Comparison of ENCODE assay signal across 10 mouse cellular contexts in genomic region chr12:69229251-69229650, GRCm38 (mm10). TPM values are rescaled to one million over a fixed set of nuclear protein-coding genes. Genes with fewer than 3 reads are reported as not detected.
A peak's percentile ranks its signal among the peaks of the same experiment; 100 is the strongest.
DNase-seq lines count a peak whose midpoint lies in the region; ATAC-seq and TF ChIP-seq lines count a peak whose summit lies in the region.
"Had no signal": no experiment of that assay in that cellular context is flagged by ENCODE, and none has a peak within 500 bp of the region (broad histone marks: within the 10 kb centered on the region; RNA-seq: fewer than 3 reads in every experiment).

No protein-coding gene starts in this region.

- H3K9me3 ChIP-seq in forebrain, postnatal 0 days (ENCODE audit: low read length), result no peaks in the 10 kb centered on the region
- no peaks in the 10 kb centered on the region for H3K9me3 ChIP-seq in forebrain, embryonic 12.5 days
- H3K9me3 ChIP-seq: megakaryocyte, embryonic 14.5 days had no signal

- no peaks in the 10 kb centered on the region for H3K27me3 ChIP-seq in forebrain, postnatal 0 days (ENCODE audit: insufficient read depth, low read length)
- no peaks in the 10 kb centered on the region for H3K27me3 ChIP-seq in forebrain, embryonic 12.5 days
- H3K27me3 ChIP-seq: megakaryocyte, embryonic 14.5 days had no signal

- TF ChIP-seq CTCF in forebrain, postnatal 0 days (IDR thresholded peaks at IDR 0.05; ENCODE audit: low read depth), result peak; percentile 16; the same call in 1 of the 2 replicates

- no peaks in the 10 kb centered on the region for H3K4me1 ChIP-seq in forebrain, postnatal 0 days (ENCODE audit: insufficient read depth)
- H3K4me1 ChIP-seq in forebrain, embryonic 12.5 days, result 0 out of 2 replicates have a peak, but pooled peaks cover 5% of the 10 kb centered on the region

- H3K4me2 ChIP-seq in forebrain, postnatal 0 days (ENCODE audit: low read depth), result no peak overlapping the region
- H3K4me2 ChIP-seq in forebrain, embryonic 12.5 days, result no peak overlapping the region

- no peaks in the 10 kb centered on the region for H3K36me3 ChIP-seq in forebrain, postnatal 0 days (ENCODE audit: insufficient read depth)
- peaks cover 4% of the 10 kb centered on the region; the same call in 1 of the 2 replicates for H3K36me3 ChIP-seq in forebrain, embryonic 12.5 days (replicated peaks)

- no peak for ATAC-seq in forebrain, postnatal 0 days
- ATAC-seq in forebrain, embryonic 12.5 days (ENCODE audit: low FRiP score), result no peak
- peak; percentile 46 for ATAC-seq in neutrophil, adult 5-6 weeks (ENCODE audit: extremely low read depth, insufficient number of reproducible peaks, low FRiP score, poor library complexity, severe bottlenecking)

- no peak for DNase-seq in forebrain, postnatal 0 days
- peak; percentile 68 for DNase-seq in CD4-positive helper T cell, adult 2 months (ENCODE audit: low read depth, low spot score)
- DNase-seq in c-Kit-negative CD71-positive TER-119-positive erythroid progenitor cells, embryonic 14.5 days (ENCODE audit: low read depth, low spot score), result peak; percentile 31
- DNase-seq in ovary, adult 18-20 months (ENCODE audit: low spot score), result no peak
- DNase-seq in gastrocnemius, adult 18-20 months (ENCODE audit: low spot score), result no peak
- DNase-seq in frontal cortex, postnatal 25 days (ENCODE audit: low spot score in 2 of 2), result no peak
- DNase-seq: kidney, adult 9 months had no signal

- no peak overlapping the region for H3K4me3 ChIP-seq in forebrain, postnatal 0 days (ENCODE audit: low read depth, low read length)
- no peak overlapping the region for H3K4me3 ChIP-seq in forebrain, embryonic 12.5 days (replicated peaks)
- H3K4me3 ChIP-seq: megakaryocyte, embryonic 14.5 days had no signal

- no peak overlapping the region for H3K27ac ChIP-seq in forebrain, postnatal 0 days (ENCODE audit: low read depth, low read length)
- H3K27ac ChIP-seq in forebrain, embryonic 12.5 days, result no peak overlapping the region

- WGBS in forebrain, postnatal 0 days, result 55% methylated on average over 2 of the region's 2 CpGs
- 72% methylated on average over 2 of the region's 2 CpGs for WGBS in forebrain, embryonic 12.5 days

- H3K9ac ChIP-seq in forebrain, postnatal 0 days, result no peak overlapping the region
- H3K9ac ChIP-seq in forebrain, embryonic 12.5 days, result no peak overlapping the region

RNA-seq across cellular contexts. Expression of gene Pole2, which starts 1.3 kb away (rescaled TPM):
- 3.8 and 5.0 TPM in 2 replicates for total RNA-seq in forebrain, postnatal 0 days (2014; rRNA removed)
- 2.1 and 2.6 TPM in 2 replicates for polyA plus RNA-seq in forebrain, postnatal 0 days (2015; fragmentation: Nextera tagmentation; extraction: Ambion mirVana)
- polyA plus RNA-seq in forebrain, embryonic 12.5 days (2016; fragmentation: Nextera tagmentation; extraction: Ambion mirVana), result 26.3 and 27.1 TPM in 2 replicates
- 3.4 and 6.4 TPM in 2 replicates for total RNA-seq in neutrophil, adult 5-6 weeks (2017)
- under 1 TPM; 0.18 to 0.19 TPM for total RNA-seq in gastrocnemius, adult 18-20 months (2021)

RNA-seq across cellular contexts. Expression of gene Klhdc1, which starts 11.7 kb away (rescaled TPM):
- total RNA-seq in forebrain, postnatal 0 days (2014; rRNA removed), result 11.2 and 12.8 TPM in 2 replicates
- polyA plus RNA-seq in forebrain, postnatal 0 days (2015; fragmentation: Nextera tagmentation; extraction: Ambion mirVana), result 22.0 and 23.7 TPM in 2 replicates
- polyA plus RNA-seq in forebrain, embryonic 12.5 days (2016; fragmentation: Nextera tagmentation; extraction: Ambion mirVana), result 3.5 and 5.5 TPM in 2 replicates
- total RNA-seq in neutrophil, adult 5-6 weeks (2017), result 7.6 and 10.8 TPM in 2 replicates
- total RNA-seq in gastrocnemius, adult 18-20 months (2021), result 10 to 100 TPM; 22.7 to 26.2 TPM

RNA-seq across cellular contexts. Expression of gene Gm49384, which starts 25.2 kb away (rescaled TPM):
- total RNA-seq in forebrain, postnatal 0 days (2014; rRNA removed), result 0.52 and 5.1 TPM in 2 replicates
- polyA plus RNA-seq in forebrain, postnatal 0 days (2015; fragmentation: Nextera tagmentation; extraction: Ambion mirVana), result 6.7 and 7.8 TPM in 2 replicates
- 31.2 and 37.9 TPM in 2 replicates for polyA plus RNA-seq in forebrain, embryonic 12.5 days (2016; fragmentation: Nextera tagmentation; extraction: Ambion mirVana)
- 6.3 and 10.5 TPM in 2 replicates for total RNA-seq in neutrophil, adult 5-6 weeks (2017)
- 1 to 10 TPM; 1.9 to 2.0 TPM for total RNA-seq in gastrocnemius, adult 18-20 months (2021)

RNA-seq across cellular contexts. Expression of gene Dnaaf2, which starts 31.0 kb away (rescaled TPM):
- total RNA-seq in forebrain, postnatal 0 days (2014; rRNA removed), result 6.7 and 6.8 TPM in 2 replicates
- 8.4 and 9.4 TPM in 2 replicates for polyA plus RNA-seq in forebrain, postnatal 0 days (2015; fragmentation: Nextera tagmentation; extraction: Ambion mirVana)
- polyA plus RNA-seq in forebrain, embryonic 12.5 days (2016; fragmentation: Nextera tagmentation; extraction: Ambion mirVana), result 15.0 and 17.4 TPM in 2 replicates
- 0.74 and 0.93 TPM in 2 replicates for total RNA-seq in neutrophil, adult 5-6 weeks (2017)
- total RNA-seq in gastrocnemius, adult 18-20 months (2021), result under 1 TPM; 0.59 to 0.73 TPM

RNA-seq across cellular contexts. Expression of gene Gm49383, which starts 32.3 kb away (rescaled TPM):
- total RNA-seq in forebrain, postnatal 0 days (2014; rRNA removed), result 4.5 and 5.7 TPM in 2 replicates
- polyA plus RNA-seq in forebrain, postnatal 0 days (2015; fragmentation: Nextera tagmentation; extraction: Ambion mirVana), result 8.8 and 11.7 TPM in 2 replicates
- polyA plus RNA-seq in forebrain, embryonic 12.5 days (2016; fragmentation: Nextera tagmentation; extraction: Ambion mirVana), result 38.6 and 41.0 TPM in 2 replicates
- total RNA-seq in neutrophil, adult 5-6 weeks (2017), result 5.3 and 9.4 TPM in 2 replicates
- total RNA-seq in gastrocnemius, adult 18-20 months (2021), result 1 to 10 TPM; 1.7 to 3.4 TPM

Comparison
In these comparisons a context has a peak if more than half of its experiments do, and no peak if none do; other contexts are left out.
1. DNase-seq: peak in CD4-positive helper T cell, adult 2 months (single experiment) and c-Kit-negative CD71-positive TER-119-positive erythroid progenitor cells, embryonic 14.5 days (single experiment); none in forebrain, postnatal 0 days (single experiment), ovary, adult 18-20 months (single experiment), gastrocnemius, adult 18-20 months (single experiment) and frontal cortex, postnatal 25 days (0 of 2).